Mouse (Mus musculus) testis, adult 10 weeks (tissue): ENCODE results near the gene Sez6. TPM values are rescaled to one million over a fixed set of nuclear protein-coding genes. Genes with fewer than 3 reads are reported as not detected.

Source experiments
- polyA plus RNA-seq: library from polyadenylated mRNA; stranded (reverse); fragments of 350-450 nt; fragmentation: Illumina TruSeq; extraction: RNeasy Lipid Tissue Mini Kit (QIAGEN cat#74804); gene quantifications from one replicate; pipeline ENCODE4 v1.2.3, GENCODE M21; 2014; ENCODE audit warnings: low read depth, low replicate concordance

The Sez6 gene
- 0.08 TPM for polyA plus RNA-seq

DNA sequence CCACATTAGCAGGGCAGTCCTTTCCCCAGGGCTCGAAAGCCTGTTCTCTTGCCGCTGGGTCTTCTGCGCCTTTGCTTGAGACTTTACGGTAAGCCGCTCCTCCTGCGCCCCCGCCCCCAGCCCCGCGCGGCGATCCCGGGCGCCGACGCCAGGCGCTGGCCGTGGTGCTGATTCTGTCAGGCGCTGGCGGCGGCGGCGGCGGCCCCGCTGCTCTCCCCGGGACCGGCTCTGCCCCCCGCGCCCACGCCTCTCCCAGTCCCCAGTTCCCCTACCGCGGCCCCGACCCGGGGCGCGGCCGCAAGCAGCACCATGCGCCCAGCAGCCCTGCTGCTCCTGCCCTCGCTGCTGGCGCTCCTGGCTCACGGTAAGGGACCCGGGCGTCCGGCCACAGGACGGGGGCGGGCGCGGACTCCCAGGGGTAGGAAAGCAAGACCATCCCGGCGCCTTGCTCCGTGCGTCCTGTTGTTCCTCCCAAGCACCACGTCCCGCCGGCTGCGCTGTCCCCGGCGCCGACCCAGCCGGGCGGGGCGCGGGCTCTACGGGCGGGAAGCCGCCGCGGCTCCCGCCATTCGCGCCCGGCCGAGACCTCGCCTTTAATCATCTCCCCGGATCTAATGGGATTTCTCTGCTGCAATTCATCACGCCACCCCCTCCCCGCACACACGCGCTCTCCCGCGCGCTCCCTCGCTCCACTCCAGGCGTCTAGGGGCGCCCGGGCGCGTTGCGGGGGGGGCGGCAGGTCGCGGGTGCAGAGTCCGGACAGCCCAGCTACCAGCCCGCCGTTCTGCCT lies at the start of gene Sez6:
TSS of gene Sez6 (plus strand) at position 50 of the 790 bp plus-strand sequence.

DNA sequence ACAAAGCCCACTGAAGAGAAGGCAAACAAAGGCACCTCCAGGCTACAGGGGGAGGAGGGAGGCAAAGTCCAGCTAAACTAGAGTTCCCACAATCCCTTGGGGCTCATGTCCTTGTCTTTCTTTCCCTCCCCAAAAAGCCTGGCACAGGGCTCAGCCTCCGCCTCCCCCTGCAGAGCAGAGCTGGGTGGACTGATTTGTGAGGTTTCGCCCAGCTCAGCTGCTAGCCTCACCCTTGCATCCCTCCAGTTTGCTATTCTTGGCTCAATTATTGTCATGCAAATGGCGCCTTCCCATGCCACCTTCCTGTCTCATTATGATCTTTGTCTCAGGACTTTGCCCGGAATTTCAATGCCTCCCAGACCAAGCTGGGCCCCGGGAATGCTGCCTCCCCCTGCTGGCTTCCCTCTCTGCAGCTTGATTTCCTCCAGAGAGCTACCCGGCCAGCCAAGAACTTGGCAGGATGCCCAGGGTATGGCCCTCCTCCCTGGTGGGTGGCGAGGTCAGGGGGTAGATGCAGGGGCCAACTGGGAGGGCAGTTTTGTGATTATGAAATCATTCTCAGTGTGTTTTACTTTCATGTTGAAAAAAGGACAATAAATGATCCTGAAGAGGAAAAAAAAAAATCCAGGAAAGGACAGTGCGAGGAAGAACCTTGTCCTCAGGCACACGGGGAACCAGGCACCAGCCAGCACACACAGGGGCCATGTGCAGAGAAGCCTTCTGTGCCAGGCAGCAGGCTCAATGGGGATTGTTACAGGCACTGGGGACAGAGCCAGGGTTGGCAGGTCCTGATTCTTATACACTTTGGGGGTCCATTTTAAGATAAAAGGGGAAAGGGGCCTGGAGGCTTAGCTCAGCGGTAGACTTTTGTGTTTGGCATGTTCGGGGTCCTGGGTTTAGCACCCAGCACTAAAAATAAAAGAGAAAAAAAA lies 36.5 kb upstream of the Sez6 start, which contains the start of gene Pipox:
TSS of gene Pipox (minus strand) at position 310 of the 932 bp plus-strand sequence.

DNA sequence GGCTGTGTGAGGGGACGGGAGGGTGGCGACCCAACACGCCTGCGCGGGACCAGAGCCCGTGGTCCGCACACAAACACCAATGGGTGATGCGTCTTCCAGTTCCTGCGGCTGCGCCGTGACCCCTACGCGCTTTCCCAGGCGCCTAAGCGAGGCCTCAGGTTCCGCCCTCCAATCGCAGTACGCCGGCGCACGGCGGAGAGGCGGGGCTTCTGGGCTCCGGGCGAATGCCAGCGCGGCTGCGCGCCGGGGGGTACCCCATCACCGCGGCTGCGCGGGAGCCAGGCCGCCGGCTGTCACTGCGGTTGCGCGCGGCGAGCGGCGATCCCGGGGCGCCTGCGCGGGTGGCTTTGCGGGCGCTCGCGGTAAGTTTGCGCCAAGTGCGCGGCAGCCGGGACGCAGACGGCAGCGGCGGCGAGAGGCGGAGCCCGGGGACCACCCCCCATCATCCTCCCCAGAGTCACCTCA lies 51.9 kb downstream of the Sez6 start, which contains the start of gene Phf12:
TSS of gene Phf12 (plus strand) at position 314 of the 465 bp plus-strand sequence.

Other genes starting within 250 kb of the Sez6 start
- gene Nufip2, start 244.6 kb upstream of the Sez6 start, polyA plus RNA-seq, result 115 TPM
- not detected for gene Cryba1, start 205.5 kb upstream of the Sez6 start, polyA plus RNA-seq
- 1.5 TPM for gene Myo18a, start 167.6 kb upstream of the Sez6 start, polyA plus RNA-seq
- gene Gm10277, start 143.1 kb upstream of the Sez6 start, polyA plus RNA-seq, result not detected
- 0.46 TPM for gene Pipox, start 36.7 kb upstream of the Sez6 start, polyA plus RNA-seq
- gene Phf12, start 52.0 kb downstream of the Sez6 start, polyA plus RNA-seq, result 10.3 TPM
- 3.7 TPM for gene Dhrs13, start 101.5 kb downstream of the Sez6 start, polyA plus RNA-seq
- gene Flot2, start 107.1 kb downstream of the Sez6 start, polyA plus RNA-seq, result 3.7 TPM
- 4.5 TPM for gene Eral1, start 149.6 kb downstream of the Sez6 start, polyA plus RNA-seq
- gene Fam222b, start 163.9 kb downstream of the Sez6 start, polyA plus RNA-seq, result 4.6 TPM
- 0.08 TPM for gene Traf4, start 234.8 kb downstream of the Sez6 start, polyA plus RNA-seq
- gene Nek8, start 245.9 kb downstream of the Sez6 start, polyA plus RNA-seq, result 5.8 TPM
- gene Tlcd1, start 245.9 kb downstream of the Sez6 start, polyA plus RNA-seq, result 44.7 TPM